Mouse (Mus musculus) ES-Bruce4 (cell line): ENCODE results near the gene Bhlha9. TPM values are rescaled to one million over a fixed set of nuclear protein-coding genes. Genes with fewer than 3 reads are reported as not detected.

Experiments
- H3K27ac ChIP-seq: 2 replicates; pipeline ENCODE4 v1.5.1; 2012; ENCODE audit warnings: low read length, inconsistent platforms; ENCODE audit not compliant: insufficient read depth
- H3K27me3 ChIP-seq: 2 replicates; pipeline ENCODE4 v1.6.1; 2012; ENCODE audit warnings: mild to moderate bottlenecking, low read length, inconsistent platforms; ENCODE audit not compliant: control insufficient read depth, poor library complexity, insufficient read depth, severe bottlenecking
- H3K36me3 ChIP-seq: 2 replicates; pipeline ENCODE4 v1.6.1; 2012; ENCODE audit warnings: inconsistent platforms, mild to moderate bottlenecking, low read length, moderate library complexity; ENCODE audit not compliant: control insufficient read depth, poor library complexity, insufficient read depth, severe bottlenecking
- H3K4me1 ChIP-seq: one replicate; pipeline ENCODE4 v1.8.1; 2011; ENCODE audit warnings: low read length; ENCODE audit not compliant: control insufficient read depth, insufficient read depth
- H3K4me3 ChIP-seq: 2 replicates; pipeline ENCODE4 v1.5.1; 2011; ENCODE audit warnings: low read depth, mild to moderate bottlenecking, low read length
- H3K9ac ChIP-seq: 2 replicates; pipeline ENCODE4 v1.6.1; 2012; ENCODE audit warnings: low read depth, mild to moderate bottlenecking, inconsistent platforms; ENCODE audit not compliant: poor library complexity, severe bottlenecking
- H3K9me3 ChIP-seq: replicated peaks from 2 replicates; pipeline ENCODE4 v1.6.1; 2012; ENCODE audit warnings: mild to moderate bottlenecking, low read length, inconsistent platforms; ENCODE audit not compliant: control insufficient read depth, poor library complexity, insufficient read depth, severe bottlenecking
- CTCF ChIP-seq: IDR thresholded peaks from one replicate; pipeline ENCODE4 v1.8.1; 2011; ENCODE audit warnings: low read depth, low read length
- EP300 ChIP-seq: IDR thresholded peaks from 2 replicates; pipeline ENCODE4 v1.6.1; 2011; ENCODE audit warnings: low read depth, low read length; ENCODE audit not compliant: insufficient read depth
- POLR2A ChIP-seq: IDR thresholded peaks from one replicate; pipeline ENCODE4 v1.8.1; 2011; ENCODE audit warnings: low read length; ENCODE audit not compliant: insufficient read depth
- polyA plus RNA-seq: library from polyadenylated mRNA; stranded (reverse); fragments of >200 nt; gene quantifications from 2 replicates; pipeline ENCODE4 v1.2.4, GENCODE M21; 2011; ENCODE audit warnings: low read depth; ENCODE audit not compliant: missing spikeins, insufficient read depth, insufficient read length

Gene Bhlha9
- polyA plus RNA-seq, 1 experiment: not detected

DNA sequence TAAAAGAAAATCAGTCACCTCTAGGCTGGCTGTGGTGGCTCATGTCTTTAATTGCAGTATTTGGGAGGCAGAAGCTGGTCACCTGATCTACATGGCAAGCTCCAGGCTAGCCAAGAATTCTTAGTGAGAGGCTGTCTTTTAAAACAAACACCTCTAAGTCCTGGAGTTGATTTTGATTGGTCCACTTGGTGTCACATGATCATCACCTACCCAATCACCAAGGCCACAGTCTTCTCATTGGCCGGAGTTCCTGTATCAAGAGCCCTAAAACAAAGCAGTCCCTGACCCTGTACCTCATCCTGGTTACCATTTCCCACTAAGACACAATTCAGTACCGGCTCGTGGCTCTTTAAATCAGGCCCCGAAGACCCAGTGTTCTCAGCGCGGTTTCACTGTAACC, 23.5 kb downstream of the Bhlha9 start:
- H3K27ac ChIP-seq: no peak overlapping the region
- no peak for TF ChIP-seq CTCF
- no peak for TF ChIP-seq POLR2A
- TF ChIP-seq EP300: no peak
- H3K4me1 ChIP-seq: peaks cover 2% of the 10 kb centered on the region
- no peak overlapping the region for H3K9ac ChIP-seq
- no peaks in the 10 kb centered on the region for H3K27me3 ChIP-seq
- H3K4me3 ChIP-seq: no peak overlapping the region
- no peaks in the 10 kb centered on the region for H3K36me3 ChIP-seq
- no peaks in the 10 kb centered on the region for H3K9me3 ChIP-seq

GRCm38 (mm10) chr11:76699626-76700025, 27.4 kb downstream of the Bhlha9 start:
- Histone ChIP-seq H3K9me3 (no peaks in the 10 kb centered on the region), H3K27ac (no peak overlapping the region), H3K9ac (0 out of 2 replicates have a peak overlapping the region, but pooled peaks have one; percentile 34), H3K27me3 (no peaks in the 10 kb centered on the region), H3K36me3 (no peaks in the 10 kb centered on the region), H3K4me3 (peak overlapping the region; percentile 28), H3K4me1 (peaks cover 2% of the 10 kb centered on the region)
- TF ChIP-seq POLR2A (no peak), EP300 (no peak), CTCF (no peak)

- no peak for TF ChIP-seq CTCF
- TF ChIP-seq POLR2A: no peak
- no peak overlapping the region for H3K4me3 ChIP-seq
- no peak overlapping the region for H3K27ac ChIP-seq
- peaks cover 2% of the 10 kb centered on the region for H3K4me1 ChIP-seq
- no peaks in the 10 kb centered on the region for H3K9me3 ChIP-seq
- H3K27me3 ChIP-seq: no peaks in the 10 kb centered on the region
- H3K9ac ChIP-seq: no peak overlapping the region
- no peaks in the 10 kb centered on the region for H3K36me3 ChIP-seq
Observed at GRCm38 (mm10) chr11:76707656-76708055, 35.4 kb downstream of the Bhlha9 start.

DNA sequence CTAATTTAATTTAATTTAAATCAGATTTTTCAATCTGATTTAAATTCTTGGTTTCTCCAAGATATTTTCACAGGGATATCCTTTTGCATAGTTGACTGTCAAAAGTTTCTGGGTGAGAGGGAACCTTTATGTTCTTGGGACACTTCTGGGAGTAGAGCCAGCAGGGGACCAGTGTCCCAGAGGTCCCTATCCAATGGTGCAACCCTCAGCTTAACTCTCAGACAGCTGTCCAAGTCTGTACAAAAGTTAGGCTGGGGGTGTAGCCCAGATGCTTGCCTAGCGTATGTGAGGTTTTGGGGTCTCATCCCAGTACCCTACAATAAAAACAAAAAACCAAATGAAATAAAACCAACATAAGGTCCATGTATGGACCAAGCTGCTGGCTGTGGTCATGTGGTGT, 35.8 kb downstream of the Bhlha9 start:
- TF ChIP-seq EP300 (no peak), CTCF (no peak), POLR2A (no peak)

GRCm38 (mm10) chr11:76708881-76709280, 36.6 kb downstream of the Bhlha9 start:
- Histone ChIP-seq H3K27ac (no peak overlapping the region), H3K27me3 (no peaks in the 10 kb centered on the region), H3K9ac (no peak overlapping the region), H3K4me3 (no peak overlapping the region), H3K9me3 (no peaks in the 10 kb centered on the region), H3K36me3 (no peaks in the 10 kb centered on the region), H3K4me1 (peaks cover 2% of the 10 kb centered on the region)
- no peak for TF ChIP-seq POLR2A
- TF ChIP-seq CTCF: no peak
- no peak for TF ChIP-seq EP300

More for the DNA sequence above, 35.8 kb downstream of the Bhlha9 start:
- Histone ChIP-seq H3K4me1 (peaks cover 2% of the 10 kb centered on the region), H3K9me3 (no peaks in the 10 kb centered on the region), H3K27ac (no peak overlapping the region), H3K36me3 (no peaks in the 10 kb centered on the region), H3K9ac (no peak overlapping the region), H3K4me3 (no peak overlapping the region), H3K27me3 (no peaks in the 10 kb centered on the region)

DNA sequence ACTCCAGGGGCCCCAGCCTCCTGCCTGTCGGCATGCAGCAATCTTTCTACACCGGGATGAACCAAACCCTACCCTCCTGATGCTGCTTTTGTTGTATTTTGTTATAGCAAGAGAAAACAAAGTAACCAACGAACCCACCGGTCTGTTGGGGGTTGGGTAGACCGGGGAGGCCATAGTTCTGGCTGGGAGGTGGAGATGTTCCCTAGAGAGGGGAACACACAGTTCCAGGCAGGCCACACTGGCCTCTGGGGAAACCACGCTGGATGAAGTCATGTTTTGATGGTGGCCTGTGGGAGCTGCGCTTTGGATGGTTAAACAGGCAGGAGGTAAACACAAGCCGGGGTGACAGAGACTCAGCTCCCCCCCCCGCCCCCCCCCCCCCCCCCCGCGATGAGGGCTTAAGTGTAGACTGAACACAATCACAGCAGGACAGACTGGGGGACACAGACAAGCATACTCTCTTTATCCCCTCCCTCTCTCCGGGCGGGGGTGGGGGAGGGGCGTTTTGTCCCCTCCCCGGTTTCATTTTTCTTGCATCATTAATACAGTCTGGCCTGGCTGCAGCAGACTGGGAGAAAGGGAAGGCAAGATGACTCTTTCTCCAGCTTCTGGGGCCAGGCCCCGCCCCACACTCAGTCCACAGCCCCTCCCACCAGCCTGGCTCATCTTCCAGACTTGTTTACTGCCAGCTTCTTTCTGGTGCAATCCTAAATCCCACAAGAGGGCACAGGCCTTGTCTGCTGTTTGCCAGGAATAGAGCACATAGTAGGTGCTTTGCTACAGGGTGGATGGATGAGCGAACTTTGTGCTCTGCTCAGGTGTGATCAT, 37.6 kb downstream of the Bhlha9 start:
- Histone ChIP-seq H3K27ac (no peak overlapping the region), H3K9me3 (no peaks in the 10 kb centered on the region), H3K27me3 (no peaks in the 10 kb centered on the region), H3K4me1 (peaks cover 2% of the 10 kb centered on the region), H3K4me3 (no peak overlapping the region), H3K9ac (no peak overlapping the region), H3K36me3 (no peaks in the 10 kb centered on the region)
- TF ChIP-seq POLR2A (no peak), CTCF (no peak), EP300 (no peak)
